Mouse (Mus musculus) limb, embryonic 10.5 days (tissue): ENCODE results near the gene 1700016C15Rik. TPM values are rescaled to one million over a fixed set of nuclear protein-coding genes. Genes with fewer than 3 reads are reported as not detected.

Source experiments
- DNase-seq: peaks from one replicate; pipeline ENCODE4 v3.0.0-alpha.2; 2017; ENCODE audit warnings: low spot score
- H3K27ac ChIP-seq: fragments of 300-500 bp; sonication (generic); 2 replicates; pipeline ENCODE4 v1.5.1; 2016; ENCODE audit warnings: mild to moderate bottlenecking
- H3K27me3 ChIP-seq: fragments of 300-500 bp; sonication (generic); 2 replicates; pipeline ENCODE4 v1.6.1; 2016; ENCODE audit warnings: low read depth, mild to moderate bottlenecking; ENCODE audit not compliant: poor library complexity, severe bottlenecking
- H3K36me3 ChIP-seq: fragments of 300-500 bp; sonication (generic); 2 replicates; pipeline ENCODE4 v1.6.1; 2016; ENCODE audit warnings: mild to moderate bottlenecking, moderate library complexity
- H3K4me1 ChIP-seq: fragments of 300-500 bp; sonication (generic); 2 replicates; pipeline ENCODE4 v1.6.1; 2016
- H3K4me3 ChIP-seq: fragments of 300-500 bp; sonication (generic); 2 replicates; pipeline ENCODE4 v1.5.1; 2016; ENCODE audit warnings: mild to moderate bottlenecking, moderate library complexity
- H3K9me3 ChIP-seq: fragments of 300-500 bp; sonication (generic); replicated peaks from 2 replicates; pipeline ENCODE4 v1.6.1; 2016; ENCODE audit warnings: mild to moderate bottlenecking
- WGBS: fragments of 180-500 bp; shearing (Covaris S2); methylation state at CpG from one replicate; pipeline ENCODE4 v1.1.7; 2016; 5-methylcytosine and 5-hydroxymethylcytosine counted together
- polyA plus RNA-seq: library from polyadenylated mRNA; unstranded; fragments of >200 nt; fragmentation: Nextera tagmentation; extraction: Ambion mirVana; gene quantifications from 2 replicates; pipeline ENCODE4 v1.2.1, GENCODE M21; 2016

The 1700016C15Rik gene
- polyA plus RNA-seq = not detected in 2 replicates

- Histone ChIP-seq H3K9me3 (no peaks in the 10 kb centered on the region), H3K4me3 (no peak within 1 kb of the TSS), H3K36me3 (no peaks in the 10 kb centered on the region), H3K4me1 (no peaks in the 10 kb centered on the region), H3K27ac (no peak within 1 kb of the TSS), H3K27me3 (no peaks in the 10 kb centered on the region)
- DNase-seq = no peak
- WGBS = 85% methylated on average over 11 of the region's 11 CpGs
Observed at GRCm38 (mm10) chr1:177729043-177730024, at the start of gene 1700016C15Rik. Gene 1700016C15Rik (plus strand): TSS chr1:177729814.

DNA sequence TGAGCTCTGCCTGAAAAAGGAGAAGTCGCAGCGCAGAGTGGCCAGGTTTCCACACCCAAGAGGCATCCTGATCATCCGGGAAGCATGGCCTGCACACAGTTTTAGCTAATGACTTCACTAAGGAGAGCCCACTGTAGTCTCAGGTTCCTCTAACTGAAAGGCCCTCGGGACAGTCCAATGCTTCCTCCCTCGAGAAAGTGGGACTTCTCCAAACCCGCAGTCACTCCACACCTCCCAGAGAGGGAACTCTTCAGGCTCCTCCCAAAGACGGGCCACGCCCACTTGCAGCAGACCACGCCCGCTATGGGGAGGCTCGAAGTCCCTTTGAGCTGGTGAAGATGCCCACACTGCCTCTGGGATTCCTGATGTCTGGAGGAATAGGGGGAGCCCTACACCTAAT is 48.4 kb upstream of the 1700016C15Rik start:
- Histone ChIP-seq H3K27me3 (no peaks in the 10 kb centered on the region), H3K27ac (no peak overlapping the region), H3K36me3 (no peaks in the 10 kb centered on the region), H3K9me3 (no peaks in the 10 kb centered on the region), H3K4me3 (no peak overlapping the region), H3K4me1 (no peaks in the 10 kb centered on the region)
- WGBS = 84% methylated on average over 11 of the region's 11 CpGs
- no peak for DNase-seq

- Histone ChIP-seq H3K27me3 (no peaks in the 10 kb centered on the region), H3K9me3 (no peaks in the 10 kb centered on the region), H3K36me3 (no peaks in the 10 kb centered on the region), H3K4me3 (no peak overlapping the region), H3K27ac (no peak overlapping the region), H3K4me1 (no peaks in the 10 kb centered on the region)
- WGBS = 63% methylated on average over 18 of the region's 18 CpGs
- no peak for DNase-seq
Observed at GRCm38 (mm10) chr1:177683931-177684836, 45.4 kb upstream of the 1700016C15Rik start.

- no peak overlapping the region for H3K27ac ChIP-seq
- H3K9me3 ChIP-seq = no peaks in the 10 kb centered on the region
- H3K36me3 ChIP-seq = no peaks in the 10 kb centered on the region
- no peaks in the 10 kb centered on the region for H3K27me3 ChIP-seq
- H3K4me1 ChIP-seq = no peaks in the 10 kb centered on the region
- DNase-seq = no peak
- 18% methylated on average over 3 of the region's 3 CpGs for WGBS
- H3K4me3 ChIP-seq = no peak overlapping the region
Observed at GRCm38 (mm10) chr1:177684901-177685300, 44.7 kb upstream of the 1700016C15Rik start.

DNA sequence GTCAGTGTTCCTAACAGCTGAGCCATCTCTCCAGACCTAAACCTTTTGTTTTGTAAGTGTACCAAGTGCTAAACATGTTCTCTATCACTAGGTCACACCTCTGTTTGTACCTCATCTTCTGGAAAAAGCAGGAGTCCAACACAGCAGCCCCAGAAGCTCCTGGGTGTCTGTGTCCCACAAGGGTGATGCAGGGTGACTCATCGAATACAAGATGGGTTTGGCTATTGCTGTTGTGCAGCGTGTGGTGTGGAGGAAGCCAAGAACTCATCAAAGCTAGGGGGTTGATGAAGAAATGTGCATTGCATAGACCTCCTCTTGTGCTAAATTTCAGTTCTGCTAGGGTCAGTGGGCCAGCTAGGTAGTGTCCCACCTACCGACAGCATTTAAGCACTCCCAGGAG is 43.5 kb upstream of the 1700016C15Rik start:
- no peaks in the 10 kb centered on the region for H3K4me1 ChIP-seq
- H3K27ac ChIP-seq = no peak overlapping the region
- no peaks in the 10 kb centered on the region for H3K27me3 ChIP-seq
- no peak overlapping the region for H3K4me3 ChIP-seq
- no peak for DNase-seq
- H3K36me3 ChIP-seq = no peaks in the 10 kb centered on the region
- 75% methylated on average over 3 of the region's 3 CpGs for WGBS
- H3K9me3 ChIP-seq = no peaks in the 10 kb centered on the region

DNA sequence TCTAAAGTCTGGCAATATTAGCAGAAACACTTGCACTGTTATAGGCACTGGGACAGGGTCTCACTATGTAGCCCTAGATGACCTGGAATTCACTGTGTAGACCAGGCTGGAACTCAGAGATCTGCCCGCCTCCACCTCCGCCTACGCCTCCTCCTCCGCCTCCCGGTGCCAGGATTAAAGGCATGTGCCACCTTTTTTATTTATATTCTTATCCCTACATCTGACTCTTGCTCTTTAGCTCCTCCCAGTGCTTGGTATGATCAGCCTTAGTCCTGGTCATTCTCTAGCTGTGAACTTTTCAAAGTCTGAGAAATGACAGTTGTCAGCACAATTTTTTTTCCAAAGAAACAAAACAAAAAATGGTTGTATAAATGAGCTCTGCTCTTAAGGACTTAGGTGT is 42.6 kb upstream of the 1700016C15Rik start:
- H3K9me3 ChIP-seq = no peaks in the 10 kb centered on the region
- no peaks in the 10 kb centered on the region for H3K36me3 ChIP-seq
- no peak for DNase-seq
- WGBS = 86% methylated on average over 5 of the region's 5 CpGs
- no peak overlapping the region for H3K27ac ChIP-seq
- no peak overlapping the region for H3K4me3 ChIP-seq
- H3K27me3 ChIP-seq = no peaks in the 10 kb centered on the region
- no peaks in the 10 kb centered on the region for H3K4me1 ChIP-seq

DNA sequence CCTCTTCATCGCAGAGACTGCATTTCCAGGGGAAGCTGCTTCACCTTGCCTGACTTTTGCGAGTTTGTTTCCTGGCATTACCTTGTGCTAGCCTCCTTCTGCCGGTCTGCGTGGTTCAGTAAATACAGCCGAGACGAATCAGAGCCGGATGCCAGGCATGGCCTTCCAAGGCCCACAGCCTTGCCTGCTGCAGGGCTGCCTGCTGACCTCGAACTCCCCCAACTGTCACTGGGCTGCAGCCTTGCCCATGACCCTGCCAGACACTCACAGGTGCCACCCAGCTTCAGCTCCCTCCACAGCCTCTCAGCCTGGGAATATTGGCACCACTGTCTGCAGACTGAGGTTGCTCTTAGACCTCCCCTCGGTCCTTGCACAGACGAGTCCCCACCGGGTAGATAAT is 37.1 kb upstream of the 1700016C15Rik start:
- H3K27ac ChIP-seq = no peak overlapping the region
- no peak overlapping the region for H3K4me3 ChIP-seq
- H3K27me3 ChIP-seq = no peaks in the 10 kb centered on the region
- H3K4me1 ChIP-seq = peaks cover 10% of the 10 kb centered on the region
- H3K9me3 ChIP-seq = no peaks in the 10 kb centered on the region
- H3K36me3 ChIP-seq = no peaks in the 10 kb centered on the region
- 75% methylated on average over 11 of the region's 11 CpGs for WGBS
- no peak for DNase-seq

DNA sequence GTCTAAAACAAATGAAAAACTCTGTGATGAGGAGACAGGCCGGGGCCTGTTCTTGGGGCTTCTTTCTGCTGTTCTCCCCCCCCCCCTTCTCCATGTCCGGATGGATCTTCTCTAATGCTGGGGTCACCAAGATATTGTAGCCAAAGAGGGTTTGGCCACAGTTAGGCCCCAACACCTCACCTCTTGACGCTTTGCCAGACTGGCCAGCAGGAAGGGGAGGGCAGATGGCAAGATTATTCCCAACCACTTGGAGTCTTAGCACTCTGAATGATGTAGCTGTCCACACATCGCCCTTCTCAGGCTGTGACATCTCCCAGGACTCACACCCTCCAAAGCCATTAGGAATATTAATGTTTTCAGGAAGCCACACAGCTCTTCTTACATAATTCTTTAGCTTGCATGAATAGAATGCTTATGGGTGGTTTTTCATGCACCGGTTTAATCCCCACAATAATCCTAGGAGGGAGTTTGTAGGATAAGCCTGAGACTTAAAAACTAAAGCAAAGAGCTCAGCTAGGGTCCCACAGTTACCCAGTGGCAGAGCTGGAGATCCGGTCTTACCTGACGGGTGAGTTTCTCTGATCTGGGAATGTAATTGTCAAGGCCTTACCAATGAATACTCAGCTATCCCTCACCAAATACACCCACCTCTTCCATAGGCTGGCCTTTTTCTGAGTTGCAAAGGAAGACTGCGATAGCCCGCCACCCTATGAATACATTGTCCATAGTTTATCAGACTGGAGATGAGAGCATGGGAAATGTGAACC is 35.9 kb upstream of the 1700016C15Rik start:
- Histone ChIP-seq H3K27ac (no peak overlapping the region), H3K4me1 (peaks cover 10% of the 10 kb centered on the region), H3K36me3 (no peaks in the 10 kb centered on the region), H3K4me3 (no peak overlapping the region), H3K9me3 (no peaks in the 10 kb centered on the region), H3K27me3 (no peaks in the 10 kb centered on the region)
- 78% methylated on average over 9 of the region's 9 CpGs for WGBS
- no peak for DNase-seq

- H3K27ac ChIP-seq = no peak overlapping the region
- no peaks in the 10 kb centered on the region for H3K9me3 ChIP-seq
- H3K27me3 ChIP-seq = no peaks in the 10 kb centered on the region
- H3K4me3 ChIP-seq = no peak overlapping the region
- 72% methylated on average over 8 of the region's 8 CpGs for WGBS
- H3K36me3 ChIP-seq = no peaks in the 10 kb centered on the region
- no peak for DNase-seq
- peaks cover 14% of the 10 kb centered on the region for H3K4me1 ChIP-seq
Observed at GRCm38 (mm10) chr1:177700560-177700959, 29.1 kb upstream of the 1700016C15Rik start.

GRCm38 (mm10) chr1:177702481-177703146 is 27.0 kb upstream of the 1700016C15Rik start:
- peak overlapping the region; percentile 57 for H3K4me3 ChIP-seq
- peaks cover 9% of the 10 kb centered on the region for H3K4me1 ChIP-seq
- peak overlapping the region; percentile 70; the same call in 1 of the 2 replicates for H3K27ac ChIP-seq
- H3K36me3 ChIP-seq = no peaks in the 10 kb centered on the region
- no peaks in the 10 kb centered on the region for H3K27me3 ChIP-seq
- WGBS = under 1% methylated on average over 15 of the region's 15 CpGs
- DNase-seq = peak; percentile 82
- H3K9me3 ChIP-seq = no peaks in the 10 kb centered on the region

- Histone ChIP-seq H3K27me3 (no peaks in the 10 kb centered on the region), H3K4me3 (no peak overlapping the region), H3K27ac (no peak overlapping the region), H3K36me3 (no peaks in the 10 kb centered on the region), H3K9me3 (no peaks in the 10 kb centered on the region), H3K4me1 (peaks cover 9% of the 10 kb centered on the region)
- DNase-seq = no peak
- 54% methylated on average over 6 of the region's 6 CpGs for WGBS
Observed at GRCm38 (mm10) chr1:177703147-177703807, 26.3 kb upstream of the 1700016C15Rik start.
